Mouse (Mus musculus) testis, adult 2 months (tissue): ENCODE data around the gene Rgs7. TPM values are rescaled to one million over a fixed set of nuclear protein-coding genes. Genes with fewer than 3 reads are reported as not detected.

Experiments
- H3K27ac ChIP-seq: fragments of 200-500 bp; 2 replicates; pipeline ENCODE4 v1.5.1; 2012; ENCODE audit warnings: low read depth, low read length; ENCODE audit not compliant: control insufficient read depth, insufficient read depth
- H3K27me3 ChIP-seq: fragments of 200-500 bp; 2 replicates; pipeline ENCODE4 v1.6.1; 2012; ENCODE audit warnings: mild to moderate bottlenecking, low read length, moderate library complexity; ENCODE audit not compliant: control insufficient read depth, insufficient read depth
- H3K36me3 ChIP-seq: fragments of 200-500 bp; 2 replicates; pipeline ENCODE4 v1.6.1; 2012; ENCODE audit warnings: mild to moderate bottlenecking, low read length; ENCODE audit not compliant: control insufficient read depth, insufficient read depth
- H3K4me1 ChIP-seq: fragments of 200-500 bp; 2 replicates; pipeline ENCODE4 v1.6.1; 2012; ENCODE audit warnings: low read length; ENCODE audit not compliant: control insufficient read depth, insufficient read depth
- H3K4me3 ChIP-seq: fragments of 200-500 bp; 2 replicates; pipeline ENCODE4 v1.5.1; 2012; ENCODE audit warnings: low read depth, mild to moderate bottlenecking, low read length, moderate library complexity, mixed read lengths; ENCODE audit not compliant: control insufficient read depth
- CTCF ChIP-seq: fragments of 200-500 bp; IDR thresholded peaks from 2 replicates; pipeline ENCODE4 v1.5.1; 2012; ENCODE audit warnings: low read depth, mild to moderate bottlenecking, inconsistent platforms, low read length, moderate library complexity; ENCODE audit not compliant: control insufficient read depth, insufficient read depth, insufficient replicate concordance
- POLR2A ChIP-seq: fragments of 200-500 bp; IDR thresholded peaks from 2 replicates; pipeline ENCODE4 v1.6.1; 2012; ENCODE audit warnings: low read depth, mild to moderate bottlenecking, inconsistent platforms, low read length, moderate library complexity; ENCODE audit not compliant: control insufficient read depth
- polyA plus RNA-seq: library from polyadenylated mRNA; depleted of rRNA; stranded (reverse); fragments of >200 nt; gene quantifications from 2 replicates; pipeline ENCODE4 v1.2.3, GENCODE M21; 2012

The Rgs7 gene
- polyA plus RNA-seq, 1 experiment: 0.15 TPM

GRCm38 (mm10) chr1:175203544-175203943 lies 288.8 kb downstream of the Rgs7 start:
- TF ChIP-seq POLR2A: no peak
- TF ChIP-seq CTCF: no peak
- H3K4me1 ChIP-seq: no peaks in the 10 kb centered on the region
- no peak overlapping the region for H3K27ac ChIP-seq
- no peaks in the 10 kb centered on the region for H3K27me3 ChIP-seq
- no peaks in the 10 kb centered on the region for H3K36me3 ChIP-seq
- no peak overlapping the region for H3K4me3 ChIP-seq

GRCm38 (mm10) chr1:175202902-175203301 lies 289.4 kb downstream of the Rgs7 start:
- Histone ChIP-seq H3K27ac (no peak overlapping the region), H3K4me1 (no peaks in the 10 kb centered on the region), H3K27me3 (no peaks in the 10 kb centered on the region), H3K4me3 (no peak overlapping the region), H3K36me3 (no peaks in the 10 kb centered on the region)
- no peak for TF ChIP-seq CTCF
- TF ChIP-seq POLR2A: no peak

GRCm38 (mm10) chr1:175198881-175199280 lies 293.4 kb downstream of the Rgs7 start:
- no peaks in the 10 kb centered on the region for H3K36me3 ChIP-seq
- H3K27ac ChIP-seq: no peak overlapping the region
- no peak overlapping the region for H3K4me3 ChIP-seq
- H3K27me3 ChIP-seq: no peaks in the 10 kb centered on the region
- no peaks in the 10 kb centered on the region for H3K4me1 ChIP-seq
- TF ChIP-seq CTCF (no peak), POLR2A (no peak)

DNA sequence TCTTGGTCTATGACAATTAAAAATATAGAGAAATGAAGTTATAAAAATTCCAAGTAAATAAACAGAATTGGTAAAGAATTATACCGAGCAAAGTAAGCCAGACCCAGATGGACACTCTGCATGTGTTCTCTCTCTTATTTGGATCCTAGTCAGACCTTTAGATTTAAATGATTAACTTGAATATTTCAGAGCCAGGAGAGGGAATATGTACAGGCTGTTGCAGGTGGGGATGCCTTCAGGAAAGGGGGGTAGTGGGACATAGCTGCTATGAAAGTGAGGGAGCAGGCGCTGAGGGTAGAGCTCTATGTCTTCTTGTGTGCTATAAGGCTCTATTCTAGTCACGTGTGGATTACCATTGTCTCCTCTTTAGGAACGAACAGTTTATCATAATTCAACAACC lies 296.5 kb downstream of the Rgs7 start:
- no peak for TF ChIP-seq CTCF
- no peak for TF ChIP-seq POLR2A
- Histone ChIP-seq H3K27me3 (no peaks in the 10 kb centered on the region), H3K4me1 (no peaks in the 10 kb centered on the region), H3K36me3 (no peaks in the 10 kb centered on the region), H3K27ac (no peak overlapping the region), H3K4me3 (no peak overlapping the region)

- Histone ChIP-seq H3K27me3 (no peaks in the 10 kb centered on the region), H3K36me3 (no peaks in the 10 kb centered on the region), H3K27ac (no peak overlapping the region), H3K4me1 (no peaks in the 10 kb centered on the region), H3K4me3 (no peak overlapping the region)
- no peak for TF ChIP-seq POLR2A
- no peak for TF ChIP-seq CTCF
These were observed 304.1 kb downstream of the Rgs7 start for GRCm38 (mm10) chr1:175188186-175188585.

- H3K27me3 ChIP-seq: no peaks in the 10 kb centered on the region
- no peaks in the 10 kb centered on the region for H3K36me3 ChIP-seq
- no peak overlapping the region for H3K27ac ChIP-seq
- no peak overlapping the region for H3K4me3 ChIP-seq
- H3K4me1 ChIP-seq: no peaks in the 10 kb centered on the region
- TF ChIP-seq CTCF (no peak), POLR2A (no peak)
These were observed 307.1 kb downstream of the Rgs7 start for GRCm38 (mm10) chr1:175185211-175185610.

DNA sequence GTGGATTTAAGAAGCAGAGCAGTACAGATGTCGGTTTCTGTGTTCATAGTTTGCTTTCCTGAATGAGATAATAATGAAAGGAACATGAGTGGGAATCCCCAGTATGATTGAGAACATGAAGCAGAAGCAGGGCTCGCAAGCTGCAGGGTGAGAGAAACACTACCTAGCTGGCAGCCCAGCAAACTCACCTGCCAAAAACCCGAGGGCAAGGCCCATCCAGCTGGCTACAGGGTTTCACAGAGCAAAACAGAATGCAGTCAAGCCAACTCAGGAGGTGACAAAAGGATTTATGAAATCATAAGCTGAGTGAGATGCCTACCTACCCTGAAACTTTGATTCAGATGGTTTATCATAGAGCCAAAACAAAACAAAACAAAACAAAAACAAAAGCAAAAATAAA lies 307.6 kb downstream of the Rgs7 start:
- Histone ChIP-seq H3K4me3 (no peak overlapping the region), H3K4me1 (no peaks in the 10 kb centered on the region), H3K27ac (no peak overlapping the region), H3K36me3 (no peaks in the 10 kb centered on the region), H3K27me3 (no peaks in the 10 kb centered on the region)
- TF ChIP-seq CTCF (no peak), POLR2A (no peak)

- Histone ChIP-seq H3K36me3 (no peaks in the 10 kb centered on the region), H3K4me1 (no peaks in the 10 kb centered on the region), H3K27me3 (no peaks in the 10 kb centered on the region), H3K27ac (no peak overlapping the region), H3K4me3 (no peak overlapping the region)
- TF ChIP-seq POLR2A: no peak
- no peak for TF ChIP-seq CTCF
These were observed 313.6 kb downstream of the Rgs7 start for GRCm38 (mm10) chr1:175178733-175179132.
